Mouse (Mus musculus) myocyte (in vitro differentiated cells): ENCODE data around the gene Pgap3.

Source experiments
- E2F4 ChIP-seq: IDR thresholded peaks from one replicate; pipeline ENCODE4 v1.6.1; 2011; ENCODE audit warnings: mild to moderate bottlenecking, control low read depth, moderate library complexity; ENCODE audit not compliant: insufficient read depth
- MYOD1 ChIP-seq, 3 experiments: IDR thresholded peaks; one replicate each; pipeline ENCODE4 v1.6.1; 2011; ENCODE audit warnings: control low read depth in 2 of 3, low read depth in 2 of 3, mild to moderate bottlenecking in 2 of 3, moderate library complexity in 1 of 3; ENCODE audit not compliant: insufficient read length in 2 of 3, control insufficient read depth in 1 of 3
- POLR2A ChIP-seq: IDR thresholded peaks from one replicate; pipeline ENCODE4 v1.6.1; 2011; ENCODE audit warnings: low read depth, mild to moderate bottlenecking, control low read depth, moderate library complexity; ENCODE audit not compliant: insufficient read length
- USF1 ChIP-seq: IDR thresholded peaks from one replicate; pipeline ENCODE4 v1.6.1; 2011; ENCODE audit warnings: low read depth, mild to moderate bottlenecking, control low read depth, moderate library complexity

DNA sequence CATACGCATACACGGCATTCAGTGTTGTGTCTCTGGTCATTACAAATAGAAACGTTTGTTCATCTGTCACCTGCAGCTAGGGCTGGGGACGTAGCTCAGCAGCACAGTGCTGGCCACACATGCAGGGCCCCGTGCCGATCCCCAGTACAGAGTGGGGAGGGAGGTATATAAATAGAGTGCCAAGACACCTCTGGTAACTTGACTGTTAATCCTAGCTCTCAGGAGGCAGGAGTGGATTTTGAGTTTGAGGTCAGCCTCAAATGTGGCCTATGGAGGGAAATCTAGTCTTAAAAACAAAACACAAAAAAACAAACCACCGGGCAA, 32.5 kb downstream of the Pgap3 start:
- TF ChIP-seq USF1 (no peak), MYOD1 (IDR thresholded peaks at IDR 0.05; ENCODE audit: control insufficient read depth in 1 of 3, insufficient read length in 2 of 3, low read depth in 2 of 3) (no peak), POLR2A (no peak), E2F4 (no peak)
